Mouse (Mus musculus): Measurements from ENCODE around the gene Nisch. TPM values are rescaled to one million over a fixed set of nuclear protein-coding genes. Genes with fewer than 3 reads are reported as not detected.

Gene Nisch
- total and polyA plus RNA-seq, 3 experiments = 46.3 to 180 (median 85.2) TPM

GRCm38 (mm10) chr14:31164067-31164466 lies 52.7 kb downstream of the Nisch start:
- Histone ChIP-seq H3K4me1 (ENCODE audit: control insufficient read depth in 1 of 2, insufficient read depth in 2 of 2) (peaks cover 26 to 61% of the 10 kb centered on the region in 2 experiments), H3K4me2 (ENCODE audit: insufficient read depth, low read depth, poor library complexity, severe bottlenecking) (no peak overlapping the region), H3K27ac (ENCODE audit: insufficient read depth, low read depth) (no peak overlapping the region), H3K9me3 (replicated peaks; ENCODE audit: low read length) (no peaks in the 10 kb centered on the region), H3K9ac (ENCODE audit: insufficient read depth, low read depth) (no peak overlapping the region), H3K36me3 (replicated peaks in 1 of 2; ENCODE audit: control insufficient read depth in 1 of 2, insufficient read depth in 1 of 2, low read length in 1 of 2) (peaks cover 0 to 3% of the 10 kb centered on the region in 2 experiments), H3K4me3 (replicated peaks in 1 of 3; ENCODE audit: low read depth in 2 of 3, low read length in 2 of 3, poor library complexity in 1 of 3) (no peak overlapping the region), H3K27me3 (replicated peaks) (no peaks in the 10 kb centered on the region), H3K79me2 (replicated peaks; ENCODE audit: control insufficient read depth, extremely low read depth, insufficient read depth, poor library complexity, severe bottlenecking) (no peaks in the 10 kb centered on the region)
- TF ChIP-seq PAX5 (IDR thresholded peaks at IDR 0.05; ENCODE audit: low read length) = no peak
- no peak for TF ChIP-seq ZNF384 (IDR thresholded peaks at IDR 0.05; ENCODE audit: low read depth, low read length)
- TF ChIP-seq JUN (IDR thresholded peaks at IDR 0.05; ENCODE audit: insufficient read depth, low read depth, low read length) = no peak
- no peak for TF ChIP-seq E2F4 (IDR thresholded peaks at IDR 0.05; ENCODE audit: insufficient replicate concordance, low read depth, low read length)
- no peak for TF ChIP-seq CHD1 (IDR thresholded peaks at IDR 0.05; ENCODE audit: low read depth, low read length)
- no peak for TF ChIP-seq SIN3A (IDR thresholded peaks at IDR 0.05; ENCODE audit: low read length)
- no peak for TF ChIP-seq MAZ (IDR thresholded peaks at IDR 0.05; ENCODE audit: low read depth, low read length)
- no peak for TF ChIP-seq CTCF (conservative IDR thresholded peaks at IDR 0.05 in 1 of 2, IDR thresholded peaks at IDR 0.05 in 1 of 2; ENCODE audit: low read depth in 2 of 2, low read length in 2 of 2)
- no peak for TF ChIP-seq NRF1 (IDR thresholded peaks at IDR 0.05; ENCODE audit: low read depth, low read length)
- TF ChIP-seq TBP (conservative IDR thresholded peaks at IDR 0.05; ENCODE audit: low read depth, low read length) = no peak
- no peak for TF ChIP-seq ZKSCAN1 (IDR thresholded peaks at IDR 0.05; ENCODE audit: borderline replicate concordance, low read depth, low read length)
- TF ChIP-seq UBTF (IDR thresholded peaks at IDR 0.05; ENCODE audit: low read depth, low read length) = no peak
- no peak for TF ChIP-seq USF2 (conservative IDR thresholded peaks at IDR 0.05; ENCODE audit: low read depth, low read length)
- no peak for TF ChIP-seq EP300 (IDR thresholded peaks at IDR 0.05; ENCODE audit: low read length)
- TF ChIP-seq BHLHE40 (IDR thresholded peaks at IDR 0.05; ENCODE audit: low read depth, low read length) = no peak
- no peak for TF ChIP-seq USF1 (IDR thresholded peaks at IDR 0.05; ENCODE audit: low read depth, low read length)
- TF ChIP-seq HCFC1 (IDR thresholded peaks at IDR 0.05; ENCODE audit: low read depth, low read length) = no peak
- no peak for DNase-seq (ENCODE audit: extremely low read depth)
- in situ Hi-C loops (cut with MboI; ENCODE audit: low pct_ligation_motif_present, low pct_unique_long_range_greater_than_20kb, low sequenced_read_pairs) = no loop called here
- dilution Hi-C loops (cut with MboI; ENCODE audit: extremely low pct_ligation_motif_present, extremely low pct_unique_long_range_greater_than_20kb, low sequenced_read_pairs) = no loop called here

- no peak overlapping the region for H3K4me3 ChIP-seq (replicated peaks in 1 of 3; ENCODE audit: low read depth in 2 of 3, low read length in 2 of 3, poor library complexity in 1 of 3)
- no peaks in the 10 kb centered on the region for H3K9me3 ChIP-seq (replicated peaks; ENCODE audit: low read length)
- no peak for DNase-seq (ENCODE audit: extremely low read depth)
- no peak overlapping the region for H3K27ac ChIP-seq (ENCODE audit: insufficient read depth, low read depth)
- H3K27me3 ChIP-seq (replicated peaks) = no peaks in the 10 kb centered on the region
- H3K36me3 ChIP-seq (replicated peaks in 1 of 2; ENCODE audit: control insufficient read depth in 1 of 2, insufficient read depth in 1 of 2, low read length in 1 of 2) = peaks cover 0 to 20% of the 10 kb centered on the region in 2 experiments
- in situ Hi-C loops (cut with MboI; ENCODE audit: low pct_ligation_motif_present, low pct_unique_long_range_greater_than_20kb, low sequenced_read_pairs) (no loop called here), dilution Hi-C loops (cut with MboI; ENCODE audit: extremely low pct_ligation_motif_present, extremely low pct_unique_long_range_greater_than_20kb, low sequenced_read_pairs) (no loop called here)
- no peak overlapping the region for H3K4me2 ChIP-seq (ENCODE audit: insufficient read depth, low read depth, poor library complexity, severe bottlenecking)
- H3K9ac ChIP-seq (ENCODE audit: insufficient read depth, low read depth) = no peak overlapping the region
- TF ChIP-seq ETS1 (conservative IDR thresholded peaks at IDR 0.05; ENCODE audit: low read depth, low read length) = no peak
- no peak for TF ChIP-seq NRF1 (IDR thresholded peaks at IDR 0.05; ENCODE audit: low read depth, low read length)
- no peak for TF ChIP-seq JUND (conservative IDR thresholded peaks at IDR 0.05; ENCODE audit: low read depth, low read length)
- TF ChIP-seq MXI1 (IDR thresholded peaks at IDR 0.05; ENCODE audit: low read depth, low read length) = no peak
- TF ChIP-seq POLR2A (IDR thresholded peaks at IDR 0.05; ENCODE audit: low read depth, low read length) = no peak
- no peaks in the 10 kb centered on the region for H3K79me2 ChIP-seq (replicated peaks; ENCODE audit: control insufficient read depth, extremely low read depth, insufficient read depth, poor library complexity, severe bottlenecking)
- peaks cover 26 to 63% of the 10 kb centered on the region in 2 experiments for H3K4me1 ChIP-seq (ENCODE audit: control insufficient read depth in 1 of 2, insufficient read depth in 2 of 2)
These were observed 55.1 kb downstream of the Nisch start for GRCm38 (mm10) chr14:31161638-31162037.
